Mouse (Mus musculus): ENCODE measurements around the gene Bhlha15.

The Bhlha15 gene

GRCm38 (mm10) chr5:144192673-144193072 lies 2.6 kb downstream of the Bhlha15 start:
- no peak for DNase-seq

GRCm38 (mm10) chr5:144194416-144194815 lies 4.3 kb downstream of the Bhlha15 start:
- no peak for DNase-seq

- DNase-seq: no peak
Observed at GRCm38 (mm10) chr5:144195567-144195966, 5.5 kb downstream of the Bhlha15 start.

GRCm38 (mm10) chr5:144200616-144201015 lies 10.5 kb downstream of the Bhlha15 start:
- no peak for DNase-seq

GRCm38 (mm10) chr5:144202430-144202829 lies 12.3 kb downstream of the Bhlha15 start:
- DNase-seq: no peak

GRCm38 (mm10) chr5:144203398-144203959 lies 13.4 kb downstream of the Bhlha15 start:
- DNase-seq: no peak

- DNase-seq: no peak
Observed at GRCm38 (mm10) chr5:144204303-144204702, 14.2 kb downstream of the Bhlha15 start.

GRCm38 (mm10) chr5:144204911-144205310 lies 14.8 kb downstream of the Bhlha15 start:
- DNase-seq: no peak

- DNase-seq: no peak
Observed at GRCm38 (mm10) chr5:144206069-144206468, 16.0 kb downstream of the Bhlha15 start.

GRCm38 (mm10) chr5:144207478-144207877 lies 17.4 kb downstream of the Bhlha15 start:
- DNase-seq: peak; percentile 71

- DNase-seq: peak; percentile 65
Observed at GRCm38 (mm10) chr5:144214453-144214852, 24.4 kb downstream of the Bhlha15 start.

GRCm38 (mm10) chr5:144215992-144216391 lies 25.9 kb downstream of the Bhlha15 start:
- no peak for DNase-seq

- no peak for DNase-seq
Observed at GRCm38 (mm10) chr5:144218061-144218460, 28.0 kb downstream of the Bhlha15 start.

GRCm38 (mm10) chr5:144219306-144219705 lies 29.2 kb downstream of the Bhlha15 start:
- no peak for DNase-seq

- DNase-seq: no peak
Observed at GRCm38 (mm10) chr5:144219936-144220335, 29.9 kb downstream of the Bhlha15 start.

GRCm38 (mm10) chr5:144221305-144221704 lies 31.2 kb downstream of the Bhlha15 start:
- DNase-seq: no peak

GRCm38 (mm10) chr5:144222811-144223502 lies 32.9 kb downstream of the Bhlha15 start:
- DNase-seq: peak; percentile 84

- peak; percentile 93 for DNase-seq
Observed at GRCm38 (mm10) chr5:144223503-144223862, 33.4 kb downstream of the Bhlha15 start, which contains the start of gene Tecpr1. Gene Tecpr1 (minus strand): TSS chr5:144223615.

- no peak for DNase-seq
Observed at GRCm38 (mm10) chr5:144223899-144224816, 34.1 kb downstream of the Bhlha15 start.

- no peak for DNase-seq
Observed at GRCm38 (mm10) chr5:144226220-144226619, 36.1 kb downstream of the Bhlha15 start.

- no peak for DNase-seq
Observed at GRCm38 (mm10) chr5:144230216-144230615, 40.1 kb downstream of the Bhlha15 start.

GRCm38 (mm10) chr5:144231410-144231809 lies 41.3 kb downstream of the Bhlha15 start:
- no peak for DNase-seq

- DNase-seq: no peak
Observed at GRCm38 (mm10) chr5:144232531-144232930, 42.4 kb downstream of the Bhlha15 start.

- DNase-seq: no peak
Observed at GRCm38 (mm10) chr5:144234222-144234621, 44.1 kb downstream of the Bhlha15 start.
